Mouse (Mus musculus) kidney, embryonic 14.5 days (tissue): ENCODE results near the gene Fam3c. TPM values are rescaled to one million over a fixed set of nuclear protein-coding genes. Genes with fewer than 3 reads are reported as not detected.

Experiments used
- ATAC-seq: fragments of 200-750 bp; cut with Nextera tagmentation; 2 replicates; pipeline ENCODE4 v1.8.0; 2017; ENCODE audit warnings: moderate number of reproducible peaks, mild to moderate bottlenecking, moderate TSS enrichment, moderate library complexity; ENCODE audit not compliant: low FRiP score, low TSS enrichment
- H3K27ac ChIP-seq: fragments of 300-500 bp; sonication (generic); 2 replicates; pipeline ENCODE4 v1.5.1; 2014; ENCODE audit warnings: low read depth, mild to moderate bottlenecking, low read length, moderate library complexity, mixed read lengths
- H3K27me3 ChIP-seq: fragments of 300-500 bp; sonication (generic); 2 replicates; pipeline ENCODE4 v1.6.1; 2014; ENCODE audit warnings: mild to moderate bottlenecking, low read length; ENCODE audit not compliant: control insufficient read depth, insufficient read depth
- H3K36me3 ChIP-seq: fragments of 300-500 bp; sonication (generic); 2 replicates; pipeline ENCODE4 v1.6.1; 2014; ENCODE audit warnings: low read length, mixed read lengths; ENCODE audit not compliant: control insufficient read depth, insufficient read depth
- H3K4me1 ChIP-seq: fragments of 300-500 bp; sonication (generic); 2 replicates; pipeline ENCODE4 v1.6.1; 2014; ENCODE audit warnings: low read length, mixed read lengths; ENCODE audit not compliant: control insufficient read depth, insufficient read depth
- H3K4me2 ChIP-seq: fragments of 300-500 bp; sonication (generic); replicated peaks from 2 replicates; pipeline ENCODE4 v1.6.1; 2014; ENCODE audit warnings: low read depth, mild to moderate bottlenecking, low read length
- H3K4me3 ChIP-seq: fragments of 300-500 bp; sonication (generic); 2 replicates; pipeline ENCODE4 v1.5.1; 2014; ENCODE audit warnings: mild to moderate bottlenecking, low read length
- H3K9ac ChIP-seq: fragments of 300-500 bp; sonication (generic); 2 replicates; pipeline ENCODE4 v1.6.1; 2014; ENCODE audit warnings: low read depth, mild to moderate bottlenecking, low read length, moderate library complexity
- H3K9me3 ChIP-seq: fragments of 300-500 bp; sonication (generic); 2 replicates; pipeline ENCODE4 v1.6.1; 2016; ENCODE audit warnings: low read length; ENCODE audit not compliant: control insufficient read depth
- WGBS: fragments of 180-500 bp; shearing (Covaris S2); extraction: QIAGEN DNeasy Blood & Tissue Kit; methylation state at CpG from one replicate; pipeline ENCODE4 v1.1.7; 2014; 5-methylcytosine and 5-hydroxymethylcytosine counted together
- polyA plus RNA-seq: library from polyadenylated mRNA; unstranded; fragments of >200 nt; fragmentation: Nextera tagmentation; extraction: Ambion mirVana; gene quantifications from 2 replicates; pipeline ENCODE4 v1.2.1, GENCODE M21; 2014

Fam3c gene
- polyA plus RNA-seq, 1 experiment from 2014 or later = 61.8 TPM

DNA sequence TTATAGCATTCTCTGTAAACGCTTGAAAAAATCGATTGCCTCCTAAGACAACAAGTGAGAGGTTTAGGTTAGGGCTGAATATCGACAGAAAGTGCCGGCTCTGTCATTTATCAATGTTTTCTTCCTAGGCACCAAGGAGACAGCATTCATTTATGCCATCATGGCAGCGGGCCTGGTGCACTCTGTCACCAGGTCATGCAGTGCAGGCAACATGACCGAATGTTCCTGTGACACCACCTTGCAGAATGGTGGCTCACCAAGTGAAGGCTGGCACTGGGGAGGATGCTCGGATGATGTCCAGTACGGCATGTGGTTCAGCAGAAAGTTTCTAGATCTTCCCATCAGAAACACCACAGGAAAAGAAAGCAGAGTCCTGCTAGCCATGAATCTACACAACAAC is 65.3 kb downstream of the Fam3c start:
- ATAC-seq = no peak
- peaks cover 37% of the 10 kb centered on the region for H3K27me3 ChIP-seq
- H3K9ac ChIP-seq = no peak overlapping the region
- peaks cover 20% of the 10 kb centered on the region; the same call in 1 of the 2 replicates for H3K4me1 ChIP-seq
- no peaks in the 10 kb centered on the region for H3K9me3 ChIP-seq
- H3K36me3 ChIP-seq = no peaks in the 10 kb centered on the region
- no peak overlapping the region for H3K4me2 ChIP-seq
- no peak overlapping the region for H3K27ac ChIP-seq
- H3K4me3 ChIP-seq = no peak overlapping the region
- WGBS = 78% methylated on average over 8 of the region's 8 CpGs

DNA sequence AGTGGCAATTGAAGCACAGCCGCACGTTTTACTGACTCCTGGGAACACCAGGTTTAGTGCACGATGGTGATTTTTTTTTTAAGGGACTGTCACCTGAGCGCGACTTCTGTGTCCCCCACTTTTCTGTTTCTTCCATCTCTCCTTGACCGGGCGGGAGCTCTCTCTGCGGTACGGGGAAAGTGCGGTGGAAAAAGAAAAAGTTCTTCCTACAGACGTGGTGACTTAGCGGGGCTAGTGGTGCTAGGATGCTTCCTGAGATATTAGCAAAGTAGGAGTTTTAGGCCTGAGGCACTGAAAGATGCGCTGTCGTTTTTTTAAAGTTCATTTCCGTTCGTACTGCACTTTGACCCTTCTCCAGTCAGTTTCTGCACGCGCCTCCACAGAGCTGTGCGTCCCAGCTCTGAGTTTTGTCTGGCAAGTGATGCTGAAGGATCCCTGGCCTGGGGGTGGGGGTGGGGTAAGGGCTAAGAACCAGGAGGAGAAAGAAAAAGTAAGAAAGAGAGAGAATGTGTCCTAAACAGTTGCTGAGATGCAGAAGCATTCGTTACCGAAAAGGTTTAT is 66.5 kb downstream of the Fam3c start:
- no peaks in the 10 kb centered on the region for H3K9me3 ChIP-seq
- H3K27me3 ChIP-seq = peaks cover 37% of the 10 kb centered on the region
- no peak overlapping the region for H3K27ac ChIP-seq
- ATAC-seq = no peak
- peak overlapping the region; percentile 64 for H3K4me2 ChIP-seq
- H3K4me1 ChIP-seq = peaks cover 20% of the 10 kb centered on the region; the same call in 1 of the 2 replicates
- H3K4me3 ChIP-seq = peak overlapping the region; percentile 38
- no peaks in the 10 kb centered on the region for H3K36me3 ChIP-seq
- 0 out of 2 replicates have a peak overlapping the region, but pooled peaks have one; percentile 31 for H3K9ac ChIP-seq
- WGBS = 2% methylated on average over 21 of the region's 21 CpGs

DNA sequence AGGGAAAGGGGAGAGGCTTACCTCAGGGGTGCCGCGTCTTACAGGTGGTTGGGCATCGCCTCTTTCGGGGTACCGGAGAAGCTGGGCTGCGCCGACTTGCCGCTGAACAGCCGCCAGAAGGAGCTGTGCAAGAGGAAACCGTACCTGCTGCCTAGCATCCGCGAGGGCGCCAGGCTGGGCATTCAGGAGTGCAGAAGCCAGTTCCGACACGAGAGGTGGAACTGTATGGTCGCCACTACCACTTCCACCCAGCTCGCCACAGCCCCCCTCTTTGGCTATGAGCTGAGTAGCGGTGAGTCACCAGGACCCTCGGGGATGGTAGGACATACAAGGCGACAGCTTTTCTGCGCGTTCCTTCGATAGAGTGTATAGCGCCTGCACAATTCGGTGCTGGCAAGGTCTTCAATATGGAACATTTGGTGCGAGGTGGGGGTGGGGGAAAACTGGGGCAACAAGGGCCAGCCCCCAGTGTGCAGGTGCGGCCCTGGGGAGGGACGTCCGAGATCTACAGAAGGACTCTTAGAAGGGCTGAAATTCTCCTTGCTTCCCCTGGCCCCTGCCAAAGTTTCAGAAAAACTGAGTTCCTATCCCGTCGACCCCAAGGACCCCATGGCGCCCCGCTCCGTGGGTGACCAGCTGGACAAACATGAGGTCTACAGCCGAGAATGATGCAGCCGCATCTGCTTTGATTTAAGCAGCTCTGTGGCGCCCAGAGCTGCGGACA is 67.1 kb downstream of the Fam3c start:
- Histone ChIP-seq H3K27ac (no peak overlapping the region), H3K27me3 (peaks cover 37% of the 10 kb centered on the region), H3K9me3 (no peaks in the 10 kb centered on the region), H3K4me1 (peaks cover 20% of the 10 kb centered on the region; the same call in 1 of the 2 replicates), H3K4me3 (peak overlapping the region; percentile 38), H3K36me3 (no peaks in the 10 kb centered on the region), H3K9ac (peak overlapping the region; percentile 31; the same call in 1 of the 2 replicates), H3K4me2 (peak overlapping the region; percentile 64)
- under 1% methylated on average over 38 of the region's 38 CpGs for WGBS
- peak; percentile 70 for ATAC-seq

DNA sequence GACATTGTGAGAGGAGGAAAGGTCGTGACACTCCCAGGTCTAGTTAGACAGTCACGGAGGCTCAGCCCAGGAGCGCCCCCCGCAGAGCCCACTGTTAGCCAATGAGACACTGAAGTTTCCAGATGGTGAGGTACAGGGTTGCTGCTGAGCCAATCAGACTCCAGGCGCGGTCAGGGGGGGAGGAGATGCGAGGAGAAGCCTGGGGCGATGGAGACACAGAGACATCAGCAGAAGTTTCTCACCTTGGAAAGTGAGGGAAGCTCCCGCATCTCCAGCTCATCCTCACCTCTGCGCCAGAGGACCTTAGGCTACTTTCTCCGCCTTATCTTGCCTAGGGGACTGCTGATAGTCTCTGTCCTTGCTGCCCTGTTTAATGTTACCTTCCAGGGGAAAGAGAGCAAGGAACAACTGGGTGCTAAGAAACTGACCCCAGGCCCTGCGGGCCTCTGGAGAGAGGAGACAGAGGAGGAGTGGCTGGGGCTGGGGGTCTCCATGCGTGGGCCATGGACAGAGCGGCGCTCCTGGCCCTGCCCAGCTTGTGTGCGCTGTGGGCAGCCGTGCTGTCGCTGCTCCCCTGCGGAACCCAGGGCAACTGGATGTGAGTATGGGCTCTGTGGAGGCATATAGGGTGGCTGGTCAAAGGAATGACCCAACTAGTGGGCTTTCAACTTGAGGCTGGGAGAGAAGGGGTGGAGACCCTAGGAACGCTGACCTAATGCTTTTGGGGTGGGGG is 67.9 kb downstream of the Fam3c start, which contains the start of gene Wnt16:
Gene Wnt16, plus strand, starts transcription at position 224 of the 733 bp plus-strand sequence.
- H3K27ac ChIP-seq = no peak within 1 kb of the TSS

DNA sequence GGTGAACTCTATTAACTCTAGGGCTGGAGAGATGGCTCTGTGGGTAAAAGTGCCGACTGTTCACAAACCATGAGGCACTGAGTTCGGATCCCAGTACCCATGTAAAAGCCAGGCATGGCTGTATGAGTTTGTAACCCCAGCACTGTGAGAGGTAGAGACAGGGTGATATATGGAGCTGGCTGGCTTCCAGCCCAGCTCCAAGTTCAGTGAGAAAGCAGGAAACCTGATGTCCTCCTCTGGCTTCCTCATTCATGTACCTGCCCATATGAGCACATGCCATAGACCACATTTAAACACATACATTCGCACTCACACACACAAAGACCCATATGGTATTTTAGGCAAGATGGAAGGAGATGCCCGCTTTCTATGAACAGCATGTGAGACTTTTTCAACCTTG is 73.6 kb downstream of the Fam3c start:
- peaks cover 8% of the 10 kb centered on the region; the same call in 1 of the 2 replicates for H3K27me3 ChIP-seq
- no peak for ATAC-seq
- H3K4me2 ChIP-seq = no peak overlapping the region
- WGBS = 87% methylated on average over 4 of the region's 4 CpGs
- no peaks in the 10 kb centered on the region for H3K36me3 ChIP-seq
- H3K9ac ChIP-seq = no peak overlapping the region
- no peak overlapping the region for H3K27ac ChIP-seq
- H3K9me3 ChIP-seq = no peaks in the 10 kb centered on the region
- no peak overlapping the region for H3K4me3 ChIP-seq
- peaks cover 7% of the 10 kb centered on the region; the same call in 1 of the 2 replicates for H3K4me1 ChIP-seq

More for the DNA sequence above, 67.9 kb downstream of the Fam3c start, which contains the start of gene Wnt16:
- peak within 1 kb of the TSS; percentile 38 for H3K4me3 ChIP-seq
- peak within 1 kb of the TSS; percentile 64 for H3K4me2 ChIP-seq
- peaks cover 37% of the 10 kb centered on the region for H3K27me3 ChIP-seq
- WGBS = 1% methylated on average over 20 of the region's 20 CpGs
- peaks cover 20% of the 10 kb centered on the region; the same call in 1 of the 2 replicates for H3K4me1 ChIP-seq
- no peaks in the 10 kb centered on the region for H3K9me3 ChIP-seq
- peak; percentile 79 for ATAC-seq
- H3K9ac ChIP-seq = peak within 1 kb of the TSS; percentile 31; the same call in 1 of the 2 replicates
- H3K36me3 ChIP-seq = no peaks in the 10 kb centered on the region

DNA sequence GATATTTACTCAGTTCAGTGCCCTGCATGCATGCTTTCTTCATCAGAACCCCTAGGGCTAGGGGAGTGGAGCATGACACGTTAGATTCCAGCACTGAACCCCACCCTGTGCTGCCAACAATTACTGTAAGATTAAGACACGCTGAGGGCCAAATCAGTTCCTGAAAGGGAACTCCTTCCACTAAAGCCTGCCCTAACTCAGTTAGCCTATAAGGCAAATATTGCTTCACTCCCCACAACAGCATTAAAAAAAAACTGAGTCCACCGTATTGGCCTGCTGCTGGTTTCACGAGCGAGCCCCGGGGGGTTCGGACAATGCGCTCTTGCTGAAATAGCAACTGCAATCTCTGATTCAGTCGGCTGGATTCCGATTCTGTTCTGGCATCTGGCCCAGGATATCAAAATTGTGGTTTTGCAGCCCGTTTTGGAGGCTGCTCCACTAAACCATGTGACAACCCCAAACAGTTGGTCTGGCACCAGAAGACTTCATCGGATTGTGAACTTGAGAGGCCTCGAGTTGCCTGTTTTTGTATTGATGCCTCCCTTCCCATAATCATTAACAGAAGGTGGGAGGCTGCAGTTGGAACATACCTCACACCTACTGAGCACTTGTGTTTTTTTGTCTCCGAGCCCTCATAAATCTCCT is 75.7 kb downstream of the Fam3c start:
- ATAC-seq = peak; percentile 83
- H3K27ac ChIP-seq = no peak overlapping the region
- no peak overlapping the region; the same call in 1 of the 2 replicates for H3K4me2 ChIP-seq
- H3K27me3 ChIP-seq = no peaks in the 10 kb centered on the region
- H3K36me3 ChIP-seq = no peaks in the 10 kb centered on the region
- 31% methylated on average over 14 of the region's 14 CpGs for WGBS
- H3K9me3 ChIP-seq = no peaks in the 10 kb centered on the region
- H3K4me1 ChIP-seq = peaks cover 7% of the 10 kb centered on the region; the same call in 1 of the 2 replicates
- peak overlapping the region; percentile 6; the same call in 1 of the 2 replicates for H3K4me3 ChIP-seq
- no peak overlapping the region for H3K9ac ChIP-seq

DNA sequence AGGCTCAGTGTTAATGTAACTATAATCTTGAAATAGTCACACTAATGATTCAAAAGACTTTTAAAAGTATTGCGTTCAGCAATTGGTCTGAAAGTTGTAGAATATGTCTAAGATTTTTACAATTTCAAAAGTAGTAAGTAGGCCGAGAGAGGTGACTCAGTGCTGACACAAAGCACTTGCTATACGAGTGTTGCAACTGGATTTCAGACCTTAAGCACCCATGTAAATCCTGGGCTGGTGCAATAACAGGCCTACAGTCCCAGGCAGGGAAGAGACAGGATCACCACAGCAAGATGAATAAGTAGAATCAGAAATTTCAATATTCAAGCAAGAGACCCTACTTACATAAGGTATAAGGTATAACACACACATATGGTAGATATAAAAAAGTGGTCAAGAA is 78.1 kb downstream of the Fam3c start:
- Histone ChIP-seq H3K4me3 (no peak overlapping the region), H3K4me2 (no peak overlapping the region), H3K9me3 (no peaks in the 10 kb centered on the region), H3K27me3 (no peaks in the 10 kb centered on the region), H3K36me3 (no peaks in the 10 kb centered on the region), H3K4me1 (peaks cover 7% of the 10 kb centered on the region; the same call in 1 of the 2 replicates), H3K27ac (no peak overlapping the region), H3K9ac (no peak overlapping the region)
- ATAC-seq = no peak
- WGBS = 89% methylated on average over 3 of the region's 3 CpGs

DNA sequence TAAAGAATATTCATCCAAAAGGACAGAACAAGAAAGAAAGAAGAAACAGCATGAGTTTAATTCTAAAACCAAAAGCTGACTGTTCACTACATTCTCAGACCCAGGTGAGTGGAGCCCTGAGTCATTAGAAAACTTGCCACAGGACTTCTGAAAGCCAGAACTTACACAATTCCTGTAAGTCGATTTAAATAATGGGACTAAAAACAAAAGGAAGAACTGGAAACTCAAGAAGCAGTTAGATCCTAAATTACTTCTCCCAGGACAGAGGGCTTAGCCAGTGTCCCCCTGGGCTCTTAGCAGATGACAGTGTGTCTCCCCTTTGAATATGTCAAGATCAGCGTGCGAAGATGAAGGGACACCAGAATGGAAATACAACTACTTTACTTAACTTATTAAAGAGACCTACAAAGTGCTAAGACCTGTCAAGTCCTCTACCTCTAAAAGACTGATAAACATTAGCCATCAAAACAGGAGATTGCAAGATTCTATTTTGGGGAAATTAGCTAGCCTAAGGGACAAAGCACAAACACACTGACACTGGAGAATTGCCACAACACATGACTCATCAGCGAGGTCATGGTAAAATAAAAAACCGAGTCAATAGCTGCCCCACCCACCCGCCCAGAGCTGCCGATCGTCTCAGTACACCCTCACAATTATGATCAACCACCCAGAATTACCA is 86.1 kb downstream of the Fam3c start:
- H3K4me1 ChIP-seq = no peaks in the 10 kb centered on the region
- no peak for ATAC-seq
- H3K4me2 ChIP-seq = no peak overlapping the region
- H3K9me3 ChIP-seq = no peaks in the 10 kb centered on the region
- H3K9ac ChIP-seq = no peak overlapping the region
- 73% methylated on average over 8 of the region's 8 CpGs for WGBS
- no peaks in the 10 kb centered on the region for H3K27me3 ChIP-seq
- no peak overlapping the region for H3K4me3 ChIP-seq
- H3K27ac ChIP-seq = no peak overlapping the region
- H3K36me3 ChIP-seq = no peaks in the 10 kb centered on the region
